In the genomic region with DNA sequence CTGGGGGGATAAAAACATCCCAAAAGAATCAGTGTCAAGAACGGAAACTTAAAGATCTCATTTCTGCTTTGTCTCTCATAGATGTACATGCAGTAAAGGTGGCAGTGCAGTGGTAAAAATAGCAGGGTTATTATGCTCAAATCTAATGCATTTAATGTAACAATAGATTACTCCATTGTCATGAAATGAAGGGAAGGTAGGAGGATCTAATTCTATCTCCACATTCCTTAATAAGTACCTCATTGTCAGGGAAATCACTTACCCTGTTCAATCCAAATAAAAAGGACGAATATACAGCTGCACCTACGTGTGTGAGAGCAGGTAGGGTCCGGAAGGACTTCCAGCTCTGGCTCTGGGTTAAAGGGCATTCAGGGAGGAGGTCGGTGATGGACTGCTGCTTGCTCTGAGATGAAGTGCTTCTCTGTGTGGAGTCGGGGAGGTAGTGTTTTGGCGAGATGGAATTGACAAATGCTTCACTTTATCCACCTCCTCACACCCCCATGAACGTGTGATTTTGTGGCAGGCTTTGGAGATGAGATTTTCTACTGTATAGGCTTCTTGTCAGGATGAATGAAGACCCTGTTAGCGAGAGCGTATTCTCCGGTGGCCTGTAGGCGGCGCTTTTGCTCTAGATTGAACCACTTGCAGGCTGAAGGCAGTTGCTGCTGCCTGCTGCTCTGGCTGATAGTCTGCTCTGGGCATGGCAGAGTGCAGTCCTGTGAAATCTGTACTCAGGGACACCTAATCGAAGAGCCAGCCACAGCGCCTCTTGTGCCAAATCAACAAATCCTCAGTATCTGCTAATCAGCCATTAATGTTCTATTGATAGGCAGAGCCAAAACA, we compare ENCODE assay signal across 10 mouse cellular contexts.
A peak's percentile ranks its signal among the peaks of the same experiment; 100 is the strongest.
DNase-seq lines count a peak whose midpoint lies in the region; ATAC-seq and TF ChIP-seq lines count a peak whose summit lies in the region.
"Had no signal": no experiment of that assay in that cellular context is flagged by ENCODE, and none has a peak within 500 bp of the region (broad histone marks: within the 10 kb centered on the region; RNA-seq: fewer than 3 reads in every experiment).

No protein-coding gene starts in this region.

- peak; percentile 50 for TF ChIP-seq CTCF in liver, embryonic 14.5 days (IDR thresholded peaks at IDR 0.05; ENCODE audit: low read depth)

- H3K9ac ChIP-seq in liver, embryonic 14.5 days (replicated peaks) = no peak overlapping the region
- H3K9ac ChIP-seq: embryonic facial prominence, embryonic 12.5 days had no signal

- H3K9me3 ChIP-seq in liver, embryonic 14.5 days (ENCODE audit: control insufficient read depth, low read length) = no peaks in the 10 kb centered on the region
- H3K9me3 ChIP-seq: embryonic facial prominence, embryonic 12.5 days; megakaryocyte, embryonic 14.5 days had no signal

- ATAC-seq in liver, embryonic 14.5 days (ENCODE audit: insufficient read depth) = no peak

- H3K36me3 ChIP-seq in liver, embryonic 14.5 days (replicated peaks; ENCODE audit: control insufficient read depth, insufficient read depth, low read depth) = no peaks in the 10 kb centered on the region
- H3K36me3 ChIP-seq: embryonic facial prominence, embryonic 12.5 days had no signal

- H3K4me2 ChIP-seq in liver, embryonic 14.5 days (ENCODE audit: low read depth) = no peak overlapping the region
- H3K4me2 ChIP-seq: embryonic facial prominence, embryonic 12.5 days had no signal

- DNase-seq in urinary bladder, postnatal 25 days (ENCODE audit: low spot score) = peak; percentile 3
- DNase-seq in urinary bladder, postnatal 10 days (ENCODE audit: low spot score) = no peak
- DNase-seq in cerebellum, adult 9-11 months = peak; percentile 23
- DNase-seq in frontal cortex, postnatal 14 days (ENCODE audit: low spot score in 2 of 2) = peak; percentile 80 to 87
- peak; percentile 7 to 66 for DNase-seq in kidney, postnatal 36 days
- DNase-seq in liver, embryonic 14.5 days (ENCODE audit: low read depth in 3 of 3, low spot score in 3 of 3) = no peak
- peak; percentile 89 to 90 for DNase-seq in right cerebral cortex, adult 2 months (ENCODE audit: low spot score in 2 of 2)
- DNase-seq in spleen, postnatal 14 days (ENCODE audit: low spot score in 2 of 2) = no peak

- no peak overlapping the region for H3K4me3 ChIP-seq in liver, embryonic 14.5 days (ENCODE audit: insufficient read depth in 1 of 2, low read depth in 2 of 2, low read length in 2 of 2)
- H3K4me3 ChIP-seq: embryonic facial prominence, embryonic 12.5 days; megakaryocyte, embryonic 14.5 days had no signal

- no peak overlapping the region for H3K27ac ChIP-seq in liver, embryonic 14.5 days
- H3K27ac ChIP-seq: embryonic facial prominence, embryonic 12.5 days had no signal

- 18% methylated on average over 15 of the region's 15 CpGs for WGBS in liver, embryonic 14.5 days (ENCODE audit: insufficient replicate concordance)

- H3K27me3 ChIP-seq in liver, embryonic 14.5 days (ENCODE audit: control insufficient read depth, insufficient read depth, low read length) = no peaks in the 10 kb centered on the region
- H3K27me3 ChIP-seq: embryonic facial prominence, embryonic 12.5 days; megakaryocyte, embryonic 14.5 days had no signal

- H3K4me1 ChIP-seq in liver, embryonic 14.5 days (replicated peaks; ENCODE audit: control insufficient read depth in 2 of 2, insufficient read depth in 2 of 2, low read length in 1 of 2) = no peaks in the 10 kb centered on the region
- H3K4me1 ChIP-seq: embryonic facial prominence, embryonic 12.5 days; megakaryocyte, embryonic 14.5 days had no signal

- TF ChIP-seq EP300 in liver, embryonic 14.5 days (IDR thresholded peaks at IDR 0.05; ENCODE audit: low read depth) = no peak

Comparison
In these comparisons a context has a peak if more than half of its experiments do, and no peak if none do; other contexts are left out.
1. DNase-seq: peak in urinary bladder, postnatal 25 days (single experiment), cerebellum, adult 9-11 months (single experiment), frontal cortex, postnatal 14 days (2 of 2), kidney, postnatal 36 days (2 of 2) and right cerebral cortex, adult 2 months (2 of 2); none in urinary bladder, postnatal 10 days (single experiment), liver, embryonic 14.5 days (0 of 3) and spleen, postnatal 14 days (0 of 2).